Mouse (Mus musculus) spleen, embryonic (tissue): ENCODE data around the gene Gpr165.

ENCODE experiments used
- CTCF ChIA-PET: fragments of 350-600 bp; sonication (Branson Sonifier 250); formaldehyde crosslinking; loops from one replicate; lab custom pipeline; 2022; lab: Charles Lee

The Gpr165 gene

GRCm38 (mm10) chrX:96712907-96713774 is at the start of gene Gpr165:
Gene Gpr165 (plus strand): TSS chrX:96713441.
- CTCF ChIA-PET, result no interaction called here

- CTCF ChIA-PET, result no interaction called here
Measured at GRCm38 (mm10) chrX:96674871-96675270, 38.4 kb upstream of the Gpr165 start.
